Mouse (Mus musculus) bone marrow, adult 2 months (tissue): Measurements from ENCODE around the gene Anks1b. TPM values are rescaled to one million over a fixed set of nuclear protein-coding genes. Genes with fewer than 3 reads are reported as not detected.

Source experiments
- H3K27ac ChIP-seq: fragments of 200-500 bp; 2 replicates; pipeline ENCODE4 v1.5.1; 2012; ENCODE audit warnings: low read depth, mild to moderate bottlenecking, control low read depth, inconsistent platforms, low read length; ENCODE audit not compliant: control insufficient read depth, poor library complexity, insufficient read depth
- H3K4me1 ChIP-seq: fragments of 200-500 bp; 2 replicates; pipeline ENCODE4 v1.6.1; 2011; ENCODE audit warnings: low read length; ENCODE audit not compliant: control insufficient read depth, insufficient read depth
- H3K4me3 ChIP-seq: fragments of 200-500 bp; replicated peaks from 2 replicates; pipeline ENCODE3; 2011; ENCODE audit warnings: mild to moderate bottlenecking, low read depth, low read length, control low read depth; ENCODE audit not compliant: control insufficient read depth
- CTCF ChIP-seq: fragments of 200-500 bp; IDR thresholded peaks from 2 replicates; pipeline ENCODE4 v1.5.1; 2011; ENCODE audit warnings: low read length, control low read depth; ENCODE audit not compliant: control insufficient read depth, insufficient read depth
- POLR2A ChIP-seq: fragments of 200-500 bp; IDR thresholded peaks from 2 replicates; pipeline ENCODE4 v1.6.1; 2011; ENCODE audit warnings: low read depth, mild to moderate bottlenecking, control low read depth, low read length, borderline replicate concordance; ENCODE audit not compliant: control insufficient read depth
- WGBS: fragments of 180-500 bp; shearing (Covaris S2); methylation state at CpG from one replicate; pipeline ENCODE4 v1.1.7; 2018; 5-methylcytosine and 5-hydroxymethylcytosine counted together
- polyA plus RNA-seq: library from polyadenylated mRNA; stranded (reverse); fragments of >200 nt; gene quantifications from 2 replicates; pipeline ENCODE4 v1.2.4, GENCODE M21; 2011; ENCODE audit warnings: low replicate concordance; ENCODE audit not compliant: missing spikeins, insufficient read depth, insufficient read length

Gene Anks1b
- polyA plus RNA-seq, 1 experiment = not detected

GRCm38 (mm10) chr10:90874166-90874565 lies 1000.9 kb downstream of the Anks1b start:
- Histone ChIP-seq H3K4me3 (no peak overlapping the region), H3K4me1 (no peaks in the 10 kb centered on the region), H3K27ac (no peak overlapping the region)
- WGBS = 64% methylated on average over 3 of the region's 3 CpGs
- TF ChIP-seq POLR2A (no peak), CTCF (no peak)

- Histone ChIP-seq H3K4me1 (no peaks in the 10 kb centered on the region), H3K4me3 (no peak overlapping the region), H3K27ac (no peak overlapping the region)
- TF ChIP-seq POLR2A (no peak), CTCF (no peak)
- WGBS = 37% methylated on average over 8 of the region's 8 CpGs
These were observed 1007.7 kb downstream of the Anks1b start for GRCm38 (mm10) chr10:90880854-90881560.

- Histone ChIP-seq H3K4me1 (no peaks in the 10 kb centered on the region), H3K27ac (no peak overlapping the region), H3K4me3 (no peak overlapping the region)
- TF ChIP-seq CTCF (no peak), POLR2A (no peak)
- 73% methylated on average over 5 of the region's 5 CpGs for WGBS
These were observed 1016.3 kb downstream of the Anks1b start for GRCm38 (mm10) chr10:90889566-90889965.

GRCm38 (mm10) chr10:90892728-90893127 lies 1019.4 kb downstream of the Anks1b start:
- H3K4me3 ChIP-seq = no peak overlapping the region
- no peak for TF ChIP-seq POLR2A
- TF ChIP-seq CTCF = no peak
- H3K27ac ChIP-seq = no peak overlapping the region
- no peaks in the 10 kb centered on the region for H3K4me1 ChIP-seq
- 79% methylated on average over 11 of the region's 11 CpGs for WGBS

GRCm38 (mm10) chr10:90897894-90898293 lies 1024.6 kb downstream of the Anks1b start:
- Histone ChIP-seq H3K4me3 (no peak overlapping the region), H3K27ac (no peak overlapping the region), H3K4me1 (no peaks in the 10 kb centered on the region)
- WGBS = 53% methylated on average over 3 of the region's 3 CpGs
- TF ChIP-seq POLR2A (no peak), CTCF (no peak)

GRCm38 (mm10) chr10:90904185-90904584 lies 1030.9 kb downstream of the Anks1b start:
- no peak for TF ChIP-seq CTCF
- TF ChIP-seq POLR2A = no peak
- Histone ChIP-seq H3K4me3 (no peak overlapping the region), H3K27ac (no peak overlapping the region), H3K4me1 (no peaks in the 10 kb centered on the region)

- H3K4me3 ChIP-seq = no peak overlapping the region
- no peaks in the 10 kb centered on the region for H3K4me1 ChIP-seq
- TF ChIP-seq POLR2A (no peak), CTCF (no peak)
- no peak overlapping the region for H3K27ac ChIP-seq
- WGBS = 70% methylated on average over 8 of the region's 8 CpGs
These were observed 1034.1 kb downstream of the Anks1b start for GRCm38 (mm10) chr10:90907381-90907780.

GRCm38 (mm10) chr10:90923476-90923875 lies 1050.2 kb downstream of the Anks1b start:
- H3K27ac ChIP-seq = no peak overlapping the region
- H3K4me3 ChIP-seq = no peak overlapping the region
- TF ChIP-seq CTCF (no peak), POLR2A (no peak)
- no peaks in the 10 kb centered on the region for H3K4me1 ChIP-seq
- WGBS = 84% methylated on average over 7 of the region's 7 CpGs

- H3K4me3 ChIP-seq = no peak overlapping the region
- no peak overlapping the region for H3K27ac ChIP-seq
- no peak for TF ChIP-seq CTCF
- no peak for TF ChIP-seq POLR2A
- no peaks in the 10 kb centered on the region for H3K4me1 ChIP-seq
- WGBS = 79% methylated on average over 5 of the region's 5 CpGs
These were observed 1059.8 kb downstream of the Anks1b start for GRCm38 (mm10) chr10:90933088-90933487.
